Mouse (Mus musculus) MEL (cell line): Measurements from ENCODE around the gene Mcl1. TPM values are rescaled to one million over a fixed set of nuclear protein-coding genes. Genes with fewer than 3 reads are reported as not detected.

ENCODE experiments used
- DNase-seq: peaks from one replicate; pipeline ENCODE4 v3.0.0; 2011; ENCODE audit warnings: low read depth, low spot score
- H3K27ac ChIP-seq: 2 replicates; pipeline ENCODE4 v1.5.1; 2012; ENCODE audit warnings: low read depth, mild to moderate bottlenecking, control low read depth, low read length, moderate library complexity; ENCODE audit not compliant: control insufficient read depth
- H3K27me3 ChIP-seq, 2 experiments: fragments of 150-350 bp in 1 of 2; sonication (generic) in 1 of 2; 2 replicates each; pipeline ENCODE4 v1.6.1; 2012; ENCODE audit warnings: low read length in 2 of 2, mild to moderate bottlenecking in 2 of 2, improper control_type of control experiment in 1 of 2, moderate library complexity in 1 of 2; ENCODE audit not compliant: insufficient read depth in 2 of 2, control insufficient read depth in 1 of 2
- H3K36me3 ChIP-seq, 2 experiments: 2 replicates each; pipeline ENCODE4 v1.6.1; 2012 to 2014; ENCODE audit warnings: low read length in 2 of 2, improper control_type of control experiment in 1 of 2, inconsistent platforms in 1 of 2, mild to moderate bottlenecking in 1 of 2; ENCODE audit not compliant: insufficient read depth in 2 of 2, control insufficient read depth in 1 of 2
- H3K4me1 ChIP-seq, 2 experiments: fragments of 150-350 bp in 1 of 2; sonication (generic) in 1 of 2; 2 replicates each; pipeline ENCODE4 v1.6.1; 2012; ENCODE audit warnings: low read length in 2 of 2, improper control_type of control experiment in 1 of 2, mild to moderate bottlenecking in 1 of 2; ENCODE audit not compliant: insufficient read depth in 2 of 2, control insufficient read depth in 1 of 2
- H3K4me3 ChIP-seq, 2 experiments: fragments of 150-350 bp in 1 of 2; sonication (generic) in 1 of 2; 2 replicates each; pipeline ENCODE4 v1.5.1; 2012; ENCODE audit warnings: low read depth in 2 of 2, low read length in 2 of 2, mild to moderate bottlenecking in 2 of 2, moderate library complexity in 2 of 2, control low read depth in 1 of 2, improper control_type of control experiment in 1 of 2; ENCODE audit not compliant: control insufficient read depth in 1 of 2, insufficient read depth in 1 of 2
- H3K79me2 ChIP-seq: 2 replicates; pipeline ENCODE4 v1.6.1; 2012; ENCODE audit warnings: mild to moderate bottlenecking, low read length, moderate library complexity; ENCODE audit not compliant: control insufficient read depth, poor library complexity, insufficient read depth
- H3K9ac ChIP-seq: 2 replicates; pipeline ENCODE4 v1.6.1; 2012; ENCODE audit warnings: low read depth, mild to moderate bottlenecking, control low read depth, low read length, moderate library complexity; ENCODE audit not compliant: control insufficient read depth, poor library complexity, severe bottlenecking
- H3K9me3 ChIP-seq: fragments of 150-350 bp; sonication (generic); replicated peaks from 2 replicates; pipeline ENCODE4 v1.6.1; 2012; ENCODE audit warnings: mild to moderate bottlenecking, low read length, improper control_type of control experiment, moderate library complexity; ENCODE audit not compliant: insufficient read depth
- BHLHE40 ChIP-seq: IDR thresholded peaks from 2 replicates; pipeline ENCODE4 v1.6.1; 2012; ENCODE audit warnings: low read depth, mild to moderate bottlenecking, inconsistent platforms, low read length, improper control_type of control experiment, borderline replicate concordance
- CHD1 ChIP-seq: IDR thresholded peaks from 2 replicates; pipeline ENCODE4 v1.6.1; 2012; ENCODE audit warnings: low read depth, mild to moderate bottlenecking, inconsistent platforms, low read length, improper control_type of control experiment
- CHD2 ChIP-seq: IDR thresholded peaks from 2 replicates; pipeline ENCODE4 v1.6.1; 2011; ENCODE audit warnings: low read length, improper control_type of control experiment
- CTCF ChIP-seq, 3 experiments: IDR thresholded peaks in 2 of 3; conservative IDR thresholded peaks in 1 of 3; 2 replicates each; pipeline ENCODE4 v1.5.1; 2011 to 2012; ENCODE audit warnings: low read length in 3 of 3, low read depth in 2 of 3, mild to moderate bottlenecking in 2 of 3, improper control_type of control experiment in 1 of 3, inconsistent platforms in 1 of 3, mixed read lengths in 1 of 3, moderate library complexity in 1 of 3; ENCODE audit not compliant: control insufficient read depth in 1 of 3, insufficient read depth in 1 of 3, poor library complexity in 1 of 3, severe bottlenecking in 1 of 3
- GABPA ChIP-seq: IDR thresholded peaks from 2 replicates; pipeline ENCODE4 v1.6.1; 2012; ENCODE audit warnings: low read depth, mild to moderate bottlenecking, inconsistent platforms, low read length, improper control_type of control experiment, moderate library complexity
- GATA1 ChIP-seq: IDR thresholded peaks from 2 replicates; pipeline ENCODE4 v1.6.1; 2011; ENCODE audit warnings: low read depth, low read length, improper control_type of control experiment
- HCFC1 ChIP-seq: IDR thresholded peaks from 2 replicates; pipeline ENCODE4 v1.6.1; 2012; ENCODE audit warnings: low read depth, mild to moderate bottlenecking, inconsistent platforms, low read length, improper control_type of control experiment, moderate library complexity
- MAFK ChIP-seq: IDR thresholded peaks from 2 replicates; pipeline ENCODE4 v1.6.1; 2011; ENCODE audit warnings: low read depth, mild to moderate bottlenecking, low read length, improper control_type of control experiment, borderline replicate concordance
- MAZ ChIP-seq: IDR thresholded peaks from 2 replicates; pipeline ENCODE4 v1.6.1; 2012; ENCODE audit warnings: low read depth, mild to moderate bottlenecking, inconsistent platforms, low read length, improper control_type of control experiment
- MYC ChIP-seq: IDR thresholded peaks from 2 replicates; pipeline ENCODE4 v1.6.1; 2011; ENCODE audit warnings: low read depth, mild to moderate bottlenecking, low read length, improper control_type of control experiment, moderate library complexity
- NRF1 ChIP-seq: IDR thresholded peaks from 2 replicates; pipeline ENCODE4 v1.6.1; 2014; ENCODE audit warnings: low read depth, mild to moderate bottlenecking, inconsistent platforms, low read length, improper control_type of control experiment, moderate library complexity; ENCODE audit not compliant: poor library complexity, insufficient read depth, severe bottlenecking
- POLR2AphosphoS5 ChIP-seq: IDR thresholded peaks from 2 replicates; pipeline ENCODE4 v1.6.1; 2012; ENCODE audit warnings: low read depth, borderline replicate concordance, mild to moderate bottlenecking, inconsistent platforms, low read length, moderate library complexity, mixed read lengths
- RCOR1 ChIP-seq: IDR thresholded peaks from 2 replicates; pipeline ENCODE4 v1.6.1; 2012; ENCODE audit warnings: low read depth, mild to moderate bottlenecking, inconsistent platforms, low read length, improper control_type of control experiment
- SIN3A ChIP-seq: IDR thresholded peaks from 2 replicates; pipeline ENCODE4 v1.6.1; 2012; ENCODE audit warnings: low read length, improper control_type of control experiment, inconsistent platforms
- SMC3 ChIP-seq: IDR thresholded peaks from 2 replicates; pipeline ENCODE4 v1.6.1; 2011; ENCODE audit warnings: low read depth, low read length, improper control_type of control experiment
- TAL1 ChIP-seq: IDR thresholded peaks from 2 replicates; pipeline ENCODE4 v1.6.1; 2012; ENCODE audit warnings: mild to moderate bottlenecking, inconsistent platforms, low read length, moderate library complexity, mixed read lengths
- USF2 ChIP-seq, 2 experiments: IDR thresholded peaks; 2 replicates each; pipeline ENCODE4 v1.6.1; 2011 to 2012; ENCODE audit warnings: improper control_type of control experiment in 2 of 2, low read length in 2 of 2, borderline replicate concordance in 1 of 2, inconsistent platforms in 1 of 2, low read depth in 1 of 2, mild to moderate bottlenecking in 1 of 2; ENCODE audit not compliant: insufficient read depth in 1 of 2
- ZKSCAN1 ChIP-seq: IDR thresholded peaks from 2 replicates; pipeline ENCODE4 v1.6.1; 2012; ENCODE audit warnings: low read depth, mild to moderate bottlenecking, inconsistent platforms, low read length, improper control_type of control experiment, moderate library complexity
- ZMIZ1 ChIP-seq: IDR thresholded peaks from 2 replicates; pipeline ENCODE4 v1.6.1; 2012; ENCODE audit warnings: low read depth, mild to moderate bottlenecking, inconsistent platforms, low read length, improper control_type of control experiment, moderate library complexity
- ZNF384 ChIP-seq: IDR thresholded peaks from 2 replicates; pipeline ENCODE4 v1.6.1; 2012; ENCODE audit warnings: low read depth, mild to moderate bottlenecking, inconsistent platforms, low read length, improper control_type of control experiment
- polyA plus RNA-seq, 2 experiments: library from polyadenylated mRNA; stranded (reverse) in 1 of 2; unstranded in 1 of 2; fragments of >175 nt in 1 of 2; fragments of >200 nt in 1 of 2; gene quantifications; 2 replicates each; pipeline versions ENCODE4 v1.2.1 to v1.2.4; 2012; ENCODE audit warnings: low replicate concordance in 2 of 2, low read depth in 1 of 2; ENCODE audit not compliant: insufficient read length in 2 of 2, insufficient read depth in 1 of 2, missing spikeins in 1 of 2
- total RNA-seq: library from RNA; depleted of rRNA; stranded (reverse); fragments of 300-350 nt; gene quantifications from 2 replicates; pipeline ENCODE4 v1.2.3, GENCODE M21; 2012

Gene Mcl1
- total and polyA plus RNA-seq, 3 experiments: 142 to 211 (median 156) TPM

GRCm38 (mm10) chr3:95660788-95661478, 2.3 kb downstream of the Mcl1 start:
- H3K9ac ChIP-seq: peak overlapping the region; percentile 92
- H3K4me1 ChIP-seq: peaks cover 44 to 53% of the 10 kb centered on the region in 2 experiments
- H3K36me3 ChIP-seq: peaks cover 44 to 65% of the 10 kb centered on the region in 2 experiments
- H3K4me3 ChIP-seq: peak overlapping the region; percentile 64 to 90
- peak; percentile 68 for DNase-seq
- peak overlapping the region; percentile 83 for H3K27ac ChIP-seq
- no peaks in the 10 kb centered on the region for H3K27me3 ChIP-seq
- no peak for TF ChIP-seq ZKSCAN1
- TF ChIP-seq USF2 (IDR thresholded peaks at IDR 0.05; ENCODE audit: borderline replicate concordance in 1 of 2, insufficient read depth in 1 of 2, low read depth in 1 of 2, low read length in 2 of 2): no peak
- no peak for TF ChIP-seq GATA1
- no peak for TF ChIP-seq MYC
- peaks cover 68% of the 10 kb centered on the region for H3K79me2 ChIP-seq
- H3K9me3 ChIP-seq: no peaks in the 10 kb centered on the region

DNA sequence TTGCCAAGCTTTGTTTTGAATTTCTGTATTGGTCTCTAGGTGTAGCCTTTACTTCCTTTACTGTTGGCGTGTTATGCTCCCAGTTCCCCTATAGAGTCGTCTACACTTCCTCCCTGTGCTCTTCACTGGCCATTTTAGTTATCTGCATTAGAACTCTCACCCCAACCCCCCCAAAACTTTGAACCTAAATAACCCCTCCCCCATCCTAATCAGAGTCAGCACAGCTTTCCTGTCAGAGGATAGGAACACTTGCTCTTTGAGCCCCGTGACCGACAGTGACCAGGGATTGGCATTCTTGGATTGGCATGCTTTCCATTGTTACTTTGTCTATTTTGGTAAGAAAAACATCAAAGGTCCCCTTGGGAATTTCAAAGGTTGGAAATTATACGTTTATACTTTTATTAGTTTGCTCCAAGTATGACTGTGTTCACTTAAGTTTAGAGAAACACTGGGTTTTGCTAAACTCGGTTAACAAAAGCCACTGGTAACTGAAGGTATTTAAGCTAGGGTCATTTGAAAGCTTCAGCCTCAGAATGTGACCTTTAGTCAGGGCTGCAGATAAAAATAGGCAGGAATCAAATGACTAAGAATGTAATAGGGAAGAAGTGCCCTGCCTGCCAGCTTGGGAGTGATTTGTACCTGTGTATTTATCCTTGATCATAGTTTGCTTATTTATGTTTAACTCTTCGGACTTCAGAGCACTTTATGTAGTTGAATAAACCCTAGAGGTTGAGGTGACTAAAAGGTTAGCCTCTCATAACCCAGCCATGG, 3.5 kb downstream of the Mcl1 start:
- Histone ChIP-seq H3K9me3 (no peaks in the 10 kb centered on the region), H3K27ac (peak overlapping the region; percentile 60), H3K4me3 (no peak overlapping the region; a peak in 1 of 4 replicates), H3K79me2 (peaks cover 80% of the 10 kb centered on the region), H3K4me1 (peaks cover 45 to 60% of the 10 kb centered on the region in 2 experiments), H3K36me3 (peaks cover 46 to 75% of the 10 kb centered on the region in 2 experiments), H3K9ac (peak overlapping the region; percentile 22), H3K27me3 (no peaks in the 10 kb centered on the region)
- TF ChIP-seq GABPA: no peak
- no peak for TF ChIP-seq HCFC1
- TF ChIP-seq TAL1: peak; percentile 74
- peak; percentile 93 for DNase-seq

GRCm38 (mm10) chr3:95662724-95663449, 4.3 kb downstream of the Mcl1 start:
- peak overlapping the region; percentile 22 for H3K9ac ChIP-seq
- peak overlapping the region; percentile 60 for H3K27ac ChIP-seq
- H3K4me1 ChIP-seq: peaks cover 45 to 55% of the 10 kb centered on the region in 2 experiments
- TF ChIP-seq HCFC1: no peak
- no peak for TF ChIP-seq GABPA
- TF ChIP-seq CTCF (IDR thresholded peaks at IDR 0.05 in 2 of 3, conservative IDR thresholded peaks at IDR 0.05 in 1 of 3; ENCODE audit: control insufficient read depth in 1 of 3, insufficient read depth in 1 of 3, low read depth in 2 of 3, low read length in 3 of 3, poor library complexity in 1 of 3, severe bottlenecking in 1 of 3): no peak
- no peak for TF ChIP-seq SMC3
- no peak for TF ChIP-seq RCOR1
- TF ChIP-seq NRF1: no peak
- TF ChIP-seq TAL1: peak; percentile 35; the same call in 1 of the 2 replicates
- no peak for TF ChIP-seq MAZ
- TF ChIP-seq ZNF384: no peak
- peak; percentile 49; the same call in 1 of the 2 replicates for TF ChIP-seq POLR2AphosphoS5
- TF ChIP-seq ZMIZ1: no peak
- no peak for TF ChIP-seq BHLHE40
- TF ChIP-seq MAFK: no peak
- TF ChIP-seq CHD2: no peak
- no peak for TF ChIP-seq CHD1
- no peak for TF ChIP-seq SIN3A

More at GRCm38 (mm10) chr3:95662724-95663449, 4.3 kb downstream of the Mcl1 start:
- Histone ChIP-seq H3K9me3 (no peaks in the 10 kb centered on the region), H3K27me3 (no peaks in the 10 kb centered on the region), H3K36me3 (peaks cover 46 to 69% of the 10 kb centered on the region in 2 experiments), H3K4me3 (no peak overlapping the region; a peak in 1 of 4 replicates), H3K79me2 (peaks cover 86% of the 10 kb centered on the region)
- DNase-seq: peak; percentile 73
